Mouse (Mus musculus) bone marrow, adult 2 months (tissue): Measurements from ENCODE around the gene Krt2. TPM values are rescaled to one million over a fixed set of nuclear protein-coding genes. Genes with fewer than 3 reads are reported as not detected.

Experiments used
- H3K27ac ChIP-seq: fragments of 200-500 bp; 2 replicates; pipeline ENCODE4 v1.5.1; 2012; ENCODE audit warnings: low read depth, mild to moderate bottlenecking, control low read depth, inconsistent platforms, low read length; ENCODE audit not compliant: control insufficient read depth, poor library complexity, insufficient read depth
- H3K4me1 ChIP-seq: fragments of 200-500 bp; 2 replicates; pipeline ENCODE4 v1.6.1; 2011; ENCODE audit warnings: low read length; ENCODE audit not compliant: control insufficient read depth, insufficient read depth
- H3K4me3 ChIP-seq: fragments of 200-500 bp; replicated peaks from 2 replicates; pipeline ENCODE3; 2011; ENCODE audit warnings: mild to moderate bottlenecking, low read depth, low read length, control low read depth; ENCODE audit not compliant: control insufficient read depth
- CTCF ChIP-seq: fragments of 200-500 bp; IDR thresholded peaks from 2 replicates; pipeline ENCODE4 v1.5.1; 2011; ENCODE audit warnings: low read length, control low read depth; ENCODE audit not compliant: control insufficient read depth, insufficient read depth
- POLR2A ChIP-seq: fragments of 200-500 bp; IDR thresholded peaks from 2 replicates; pipeline ENCODE4 v1.6.1; 2011; ENCODE audit warnings: low read depth, mild to moderate bottlenecking, control low read depth, low read length, borderline replicate concordance; ENCODE audit not compliant: control insufficient read depth
- WGBS: fragments of 180-500 bp; shearing (Covaris S2); methylation state at CpG from one replicate; pipeline ENCODE4 v1.1.7; 2018; 5-methylcytosine and 5-hydroxymethylcytosine counted together
- polyA plus RNA-seq: library from polyadenylated mRNA; stranded (reverse); fragments of >200 nt; gene quantifications from 2 replicates; pipeline ENCODE4 v1.2.4, GENCODE M21; 2011; ENCODE audit warnings: low replicate concordance; ENCODE audit not compliant: missing spikeins, insufficient read depth, insufficient read length

The Krt2 gene
- polyA plus RNA-seq, 1 experiment: not detected

DNA sequence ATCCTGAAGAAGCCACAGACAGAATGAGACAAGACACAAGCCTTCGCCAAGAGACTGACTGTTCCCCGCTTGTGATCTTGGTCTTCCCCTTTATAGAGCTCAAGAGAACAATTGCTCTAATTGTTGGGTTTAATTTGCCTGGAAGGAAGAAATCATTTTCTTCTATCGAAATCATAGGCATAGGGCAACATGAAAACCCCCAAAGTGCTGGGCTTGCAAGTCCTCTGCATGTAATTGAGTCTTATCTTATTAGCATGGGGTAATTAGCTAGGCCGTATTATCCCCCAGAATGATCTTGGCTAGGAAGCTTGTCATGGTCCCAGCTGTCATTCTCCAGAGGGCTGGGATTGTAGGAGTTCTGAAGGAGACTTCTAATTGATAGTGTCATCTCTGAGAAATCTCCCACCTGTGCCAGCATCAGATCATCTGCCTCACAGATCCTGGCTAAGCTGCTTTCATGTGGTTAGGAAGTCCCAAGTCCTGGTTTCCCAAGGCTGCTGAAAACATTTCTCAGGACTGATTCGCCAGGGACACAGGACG, 15.6 kb downstream of the Krt2 start, which contains the start of gene Krt73:
Krt73 (minus strand) TSS at position 51 of the 540 bp plus-strand sequence.
- Histone ChIP-seq H3K4me3 (no peak within 1 kb of the TSS), H3K4me1 (no peaks in the 10 kb centered on the region), H3K27ac (no peak within 1 kb of the TSS)
- 80% methylated on average over 6 of the region's 6 CpGs for WGBS
- TF ChIP-seq POLR2A: no peak

DNA sequence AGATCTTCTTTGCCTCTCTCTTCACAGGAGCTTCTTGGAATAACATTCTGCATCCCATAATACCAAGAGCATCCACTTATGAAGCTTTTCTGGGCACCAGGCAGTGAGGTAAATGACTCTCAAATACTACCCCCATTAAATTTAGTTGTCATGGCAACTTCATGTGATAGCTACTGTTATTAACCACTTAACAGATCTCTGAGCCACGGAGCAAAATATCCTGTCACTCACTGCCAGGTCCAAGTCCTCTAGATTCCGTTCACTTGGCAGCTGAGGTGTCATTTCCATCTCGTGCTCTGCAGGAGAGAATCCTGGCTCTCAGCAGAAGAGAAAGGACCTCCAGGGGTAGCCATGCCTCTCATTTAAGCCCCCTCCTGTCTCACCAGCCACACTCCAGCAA, 27.1 kb downstream of the Krt2 start:
- 21% methylated on average over 3 of the region's 3 CpGs for WGBS
- TF ChIP-seq POLR2A: no peak
- TF ChIP-seq CTCF: no peak
- H3K4me3 ChIP-seq: no peak overlapping the region

DNA sequence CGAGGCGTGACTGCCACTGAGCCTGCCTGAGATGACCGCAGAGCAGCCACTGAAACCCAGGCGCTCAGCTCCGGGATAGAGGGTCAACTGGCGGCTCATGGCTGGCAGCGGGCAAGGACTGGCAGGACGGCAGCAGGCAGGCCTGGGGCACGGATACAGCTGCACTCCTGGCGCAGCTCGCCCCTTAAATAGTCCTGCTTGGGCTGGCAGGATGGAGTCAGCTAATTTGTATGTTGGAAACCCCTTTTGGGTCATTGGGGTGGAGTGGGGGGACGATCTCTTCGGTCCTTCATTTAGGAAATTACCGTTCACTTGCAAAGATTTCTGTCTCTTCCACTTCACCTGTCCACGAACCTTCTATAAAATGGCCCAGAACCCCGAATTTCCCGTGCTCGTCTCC, 31.6 kb downstream of the Krt2 start, which contains the start of gene Krt72:
Krt72 (minus strand) TSS at position 101 of the 400 bp plus-strand sequence.
- Histone ChIP-seq H3K27ac (no peak within 1 kb of the TSS), H3K4me1 (no peaks in the 10 kb centered on the region), H3K4me3 (no peak within 1 kb of the TSS)
- TF ChIP-seq CTCF (no peak), POLR2A (no peak)
- 86% methylated on average over 18 of the region's 18 CpGs for WGBS

More for the DNA sequence above, 27.1 kb downstream of the Krt2 start:
- no peak overlapping the region for H3K27ac ChIP-seq
- no peaks in the 10 kb centered on the region for H3K4me1 ChIP-seq

DNA sequence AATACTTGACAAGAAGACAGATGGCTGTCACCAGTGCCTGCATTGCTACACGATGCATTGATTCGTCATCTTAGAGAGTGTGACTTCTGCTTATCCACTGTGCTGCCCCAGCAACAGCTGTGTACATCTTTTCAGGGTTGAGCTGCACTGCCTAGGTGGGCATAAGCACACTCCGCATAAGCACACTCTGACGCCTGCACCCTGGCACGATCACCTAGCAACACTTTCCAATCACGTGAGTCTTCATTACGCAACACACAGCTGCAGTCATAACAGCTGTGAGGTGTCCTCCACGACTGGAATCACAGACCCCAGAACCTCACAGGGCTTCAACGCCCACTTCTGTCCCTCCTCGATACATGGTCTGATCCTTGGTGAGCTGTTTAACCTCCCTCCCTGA, 44.5 kb downstream of the Krt2 start:
- WGBS: 49% methylated on average over 10 of the region's 10 CpGs
- H3K27ac ChIP-seq: no peak overlapping the region
- H3K4me3 ChIP-seq: no peak overlapping the region
- TF ChIP-seq CTCF: no peak
- no peak for TF ChIP-seq POLR2A
- H3K4me1 ChIP-seq: no peaks in the 10 kb centered on the region

DNA sequence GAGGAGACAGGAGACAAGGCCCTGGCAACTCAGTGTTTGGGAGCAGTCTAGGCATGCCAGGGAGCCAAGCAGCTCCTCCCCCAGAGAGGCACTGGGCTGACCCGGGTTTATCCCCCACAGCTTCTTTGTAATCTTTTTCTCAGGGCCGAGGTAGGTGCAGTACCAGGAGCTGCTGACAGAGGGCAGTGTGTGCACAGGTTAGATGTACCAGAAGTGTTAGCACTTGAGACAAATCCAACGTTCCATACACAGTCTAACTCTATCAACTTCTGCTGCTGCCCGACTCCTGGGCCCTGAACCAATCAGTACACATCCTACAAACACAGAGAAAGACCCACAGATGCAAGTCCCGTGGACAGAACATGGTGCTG, 45.3 kb downstream of the Krt2 start:
- Histone ChIP-seq H3K27ac (no peak overlapping the region), H3K4me1 (no peaks in the 10 kb centered on the region), H3K4me3 (no peak overlapping the region)
- TF ChIP-seq POLR2A: no peak
- TF ChIP-seq CTCF: peak; percentile 83
- 3% methylated on average over 5 of the region's 5 CpGs for WGBS

DNA sequence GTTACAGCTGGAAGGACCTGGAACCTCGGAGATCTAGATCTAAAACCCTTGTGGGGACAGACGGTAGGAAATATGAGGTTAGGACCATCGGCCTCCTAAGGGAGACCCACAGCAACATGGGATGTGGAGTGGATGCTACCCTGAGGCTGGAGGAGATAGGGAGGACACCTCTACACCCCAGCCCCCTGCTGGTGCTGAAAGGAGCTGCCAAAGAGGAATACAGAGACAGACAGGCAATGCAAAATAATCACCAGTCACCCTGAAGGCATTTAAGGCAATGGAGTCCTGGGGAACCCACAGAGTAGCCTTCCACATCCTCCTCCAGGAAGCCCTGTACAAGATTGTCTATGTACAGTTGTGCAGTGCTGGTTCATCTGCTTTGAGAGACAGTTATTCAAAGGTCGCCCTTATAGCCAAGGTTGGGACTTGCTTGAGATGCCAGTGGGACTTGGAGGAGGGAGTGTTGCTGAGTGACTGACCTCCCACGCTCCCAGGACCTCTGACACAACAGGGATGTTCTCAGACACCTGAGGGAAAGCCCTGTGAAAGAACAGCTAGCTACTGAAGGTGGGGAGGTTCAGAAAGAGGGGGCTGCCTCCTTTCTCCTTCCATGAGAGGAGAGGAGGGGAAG, 45.8 kb downstream of the Krt2 start:
- WGBS: 61% methylated on average over 5 of the region's 5 CpGs
- no peak for TF ChIP-seq POLR2A
- TF ChIP-seq CTCF: no peak
- no peak overlapping the region for H3K4me3 ChIP-seq
- H3K27ac ChIP-seq: no peak overlapping the region
- H3K4me1 ChIP-seq: no peaks in the 10 kb centered on the region

DNA sequence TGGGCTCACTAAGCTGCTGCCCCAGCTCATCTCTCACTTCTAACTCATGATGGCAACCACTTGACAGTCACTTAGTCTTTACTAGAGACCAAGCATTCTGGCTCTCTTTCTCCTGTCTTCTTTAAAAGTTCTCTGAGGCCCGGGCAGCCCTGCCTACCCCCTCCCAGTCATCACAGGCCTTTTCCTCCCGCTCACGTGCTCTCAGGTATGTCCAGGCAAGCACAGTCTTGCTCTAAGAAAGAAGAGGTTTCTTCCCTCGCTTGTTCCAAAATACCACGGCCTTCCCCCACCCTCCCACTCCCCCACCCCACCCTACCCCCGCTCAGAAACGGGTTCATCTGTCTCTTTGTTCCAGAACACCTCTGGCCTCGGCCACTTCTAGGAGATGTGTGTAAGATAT, 47.7 kb downstream of the Krt2 start:
- no peak for TF ChIP-seq POLR2A
- TF ChIP-seq CTCF: no peak
- no peaks in the 10 kb centered on the region for H3K4me1 ChIP-seq
- no peak overlapping the region for H3K4me3 ChIP-seq
- WGBS: 50% methylated on average over 8 of the region's 8 CpGs
- no peak overlapping the region for H3K27ac ChIP-seq

Other genes starting within 250 kb of the Krt2 start
- gene Krt75, start 244.3 kb downstream of the Krt2 start, polyA plus RNA-seq: not detected in 2 replicates
- not detected in 2 replicates for gene Gm5414, start 190.0 kb downstream of the Krt2 start, polyA plus RNA-seq
- gene Gm5478, start 170.8 kb downstream of the Krt2 start, polyA plus RNA-seq: not detected in 2 replicates
- not detected in 2 replicates for gene Krt6b, start 137.9 kb downstream of the Krt2 start, polyA plus RNA-seq
- gene Krt6a, start 123.9 kb downstream of the Krt2 start, polyA plus RNA-seq: not detected in 2 replicates
- not detected in 2 replicates for gene Krt5, start 105.3 kb downstream of the Krt2 start, polyA plus RNA-seq
- not detected in 2 replicates for gene Krt71, start 75.1 kb downstream of the Krt2 start, polyA plus RNA-seq
- not detected in 2 replicates for gene Krt72, start 31.7 kb downstream of the Krt2 start, polyA plus RNA-seq
- not detected in 2 replicates for gene Krt73, start 15.8 kb downstream of the Krt2 start, polyA plus RNA-seq
- not detected in 2 replicates for gene Krt1, start 32.6 kb upstream of the Krt2 start, polyA plus RNA-seq
- gene Krt77, start 51.5 kb upstream of the Krt2 start, polyA plus RNA-seq: not detected in 2 replicates
- not detected in 2 replicates for gene Krt76, start 74.8 kb upstream of the Krt2 start, polyA plus RNA-seq
- gene Krt4, start 106.6 kb upstream of the Krt2 start, polyA plus RNA-seq: not detected in 2 replicates
- gene Krt79, start 122.2 kb upstream of the Krt2 start, polyA plus RNA-seq: not detected in 2 replicates
- gene Krt78, start 136.1 kb upstream of the Krt2 start, polyA plus RNA-seq: not detected in 2 replicates
- gene Krt8, start 186.3 kb upstream of the Krt2 start, polyA plus RNA-seq: 1.0 TPM in 1 of 2 replicates, not detected in the other
- 2.0 and 5.6 TPM in 2 replicates for gene Krt18, start 210.0 kb upstream of the Krt2 start, polyA plus RNA-seq